Mouse (Mus musculus): ENCODE results near the gene Nup188. TPM values are rescaled to one million over a fixed set of nuclear protein-coding genes. Genes with fewer than 3 reads are reported as not detected.
A peak's percentile ranks its signal among the peaks of the same experiment; 100 is the strongest.

Gene Nup188
- polyA plus RNA-seq, 1 experiment from 2014 or later, result 34.3 TPM

DNA sequence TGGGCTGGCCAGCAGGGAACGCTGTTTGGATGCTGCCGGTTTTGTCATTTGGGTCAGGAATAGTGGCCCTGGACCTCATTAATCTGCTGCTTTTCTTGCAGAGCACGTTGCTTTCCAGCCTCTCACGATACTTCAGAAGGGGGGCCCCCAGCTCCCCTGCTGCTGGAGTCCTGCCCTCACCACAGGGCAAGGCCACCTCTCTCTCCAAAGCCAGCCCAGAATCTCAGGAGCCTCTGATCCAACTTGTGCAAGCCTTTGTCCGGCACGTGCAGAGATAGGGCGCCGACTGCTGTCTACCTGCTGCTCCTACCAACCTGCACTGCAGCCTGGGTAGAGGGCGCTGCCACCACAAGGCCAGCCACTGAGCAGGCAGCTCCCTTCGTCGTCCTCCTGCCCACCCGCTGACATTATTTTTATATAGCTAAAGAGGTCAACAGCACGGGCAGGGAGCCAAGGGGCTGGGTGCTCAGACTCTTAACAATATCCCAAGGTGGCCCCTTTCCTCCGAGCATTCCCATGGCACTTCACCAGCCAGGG, 57.5 kb downstream of the Nup188 start:
- H3K4me1 ChIP-seq, result no peaks in the 10 kb centered on the region
- no peak overlapping the region for H3K4me2 ChIP-seq (replicated peaks)
- 77% methylated on average over 14 of the region's 14 CpGs for WGBS
- no peak overlapping the region for H3K4me3 ChIP-seq
- H3K27ac ChIP-seq (replicated peaks), result no peak overlapping the region
- peaks cover 98% of the 10 kb centered on the region for H3K36me3 ChIP-seq
- no peaks in the 10 kb centered on the region for H3K9me3 ChIP-seq
- H3K9ac ChIP-seq (replicated peaks), result no peak overlapping the region; the same call in 1 of the 2 replicates
- H3K27me3 ChIP-seq, result no peaks in the 10 kb centered on the region
- no peak for ATAC-seq (ENCODE audit: low FRiP score, low read depth)

DNA sequence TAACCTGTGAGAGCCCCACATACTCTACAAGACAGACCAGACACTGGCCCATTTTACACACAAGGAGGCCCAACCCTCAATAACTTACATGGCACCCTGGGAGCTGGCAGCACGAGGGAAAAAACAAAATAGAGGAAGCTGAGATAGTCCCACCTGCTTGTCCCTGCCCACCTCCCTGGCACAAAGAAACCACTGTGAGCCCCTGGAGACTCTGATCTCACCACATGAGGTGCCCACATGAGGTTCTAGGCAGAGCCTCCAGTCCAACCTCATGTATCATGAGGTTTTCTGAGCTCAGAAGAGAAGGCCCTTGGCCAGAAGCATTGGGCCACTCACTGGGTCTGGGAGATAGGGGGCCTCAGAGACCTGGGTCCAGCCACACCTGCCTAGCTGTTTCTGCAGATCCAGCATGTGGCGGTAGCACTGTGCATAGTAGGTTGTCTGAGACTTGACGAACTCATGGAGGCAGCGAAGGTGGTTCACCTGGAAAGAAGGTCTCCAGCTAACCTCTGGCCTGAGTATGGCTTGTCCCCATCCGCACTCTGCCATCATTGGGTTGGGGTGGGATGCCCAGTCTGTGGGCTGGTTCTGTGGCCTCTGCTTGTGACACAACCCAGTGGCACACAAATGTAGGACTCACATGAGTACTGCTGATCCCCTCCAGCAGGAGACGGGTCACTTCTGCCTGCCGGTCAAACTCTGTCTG, 59.9 kb downstream of the Nup188 start:
- Histone ChIP-seq H3K4me2 (replicated peaks) (no peak overlapping the region), H3K9me3 (no peaks in the 10 kb centered on the region), H3K27me3 (no peaks in the 10 kb centered on the region), H3K9ac (replicated peaks) (no peak overlapping the region), H3K27ac (replicated peaks) (no peak overlapping the region; the same call in 1 of the 2 replicates), H3K4me3 (no peak overlapping the region), H3K4me1 (no peaks in the 10 kb centered on the region), H3K36me3 (peaks cover 97% of the 10 kb centered on the region)
- ATAC-seq (ENCODE audit: low FRiP score, low read depth), result no peak
- 89% methylated on average over 7 of the region's 7 CpGs for WGBS

DNA sequence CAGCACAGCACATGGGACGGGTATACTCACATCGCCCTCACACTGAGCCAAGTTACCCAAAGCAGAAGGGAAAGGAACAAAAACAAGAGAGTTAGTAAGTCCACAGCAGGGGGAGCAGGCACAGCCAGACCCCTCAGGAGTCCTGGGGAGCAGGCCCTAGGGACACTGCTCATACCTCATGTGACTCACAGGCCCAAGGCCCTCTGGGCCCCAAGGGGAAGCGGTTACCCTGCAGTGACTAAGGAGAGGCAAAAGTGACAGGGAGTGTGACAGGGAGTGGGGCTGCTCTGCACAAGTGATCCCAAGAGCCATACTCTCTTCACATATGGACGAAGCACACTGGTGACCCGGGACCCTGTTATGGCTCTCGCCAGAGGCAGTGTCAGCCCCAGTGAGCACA, 63.0 kb downstream of the Nup188 start:
- H3K27ac ChIP-seq (replicated peaks), result no peak overlapping the region
- H3K36me3 ChIP-seq, result peaks cover 85% of the 10 kb centered on the region
- H3K27me3 ChIP-seq, result no peaks in the 10 kb centered on the region
- no peak overlapping the region for H3K4me2 ChIP-seq (replicated peaks)
- ATAC-seq (ENCODE audit: low FRiP score, low read depth), result no peak
- no peak overlapping the region for H3K4me3 ChIP-seq
- H3K4me1 ChIP-seq, result no peaks in the 10 kb centered on the region
- no peak overlapping the region for H3K9ac ChIP-seq (replicated peaks)
- WGBS, result 85% methylated on average over 6 of the region's 6 CpGs
- H3K9me3 ChIP-seq, result no peaks in the 10 kb centered on the region

- 80% methylated on average over 2 of the region's 2 CpGs for WGBS
- H3K4me1 ChIP-seq, result no peaks in the 10 kb centered on the region
- no peaks in the 10 kb centered on the region for H3K27me3 ChIP-seq
- H3K36me3 ChIP-seq, result peaks cover 75% of the 10 kb centered on the region
- no peaks in the 10 kb centered on the region for H3K9me3 ChIP-seq
- no peak for ATAC-seq (ENCODE audit: low FRiP score, low read depth)
- no peak overlapping the region for H3K27ac ChIP-seq (replicated peaks)
- H3K4me3 ChIP-seq, result no peak overlapping the region
- no peak overlapping the region for H3K4me2 ChIP-seq (replicated peaks)
- no peak overlapping the region for H3K9ac ChIP-seq (replicated peaks)
Measured at GRCm38 (mm10) chr2:30351149-30351548, 65.0 kb downstream of the Nup188 start.

GRCm38 (mm10) chr2:30355861-30356260, 69.7 kb downstream of the Nup188 start:
- no peaks in the 10 kb centered on the region for H3K27me3 ChIP-seq
- peaks cover 16% of the 10 kb centered on the region for H3K4me1 ChIP-seq
- H3K9me3 ChIP-seq, result no peaks in the 10 kb centered on the region
- H3K27ac ChIP-seq (replicated peaks), result no peak overlapping the region
- no peak overlapping the region for H3K4me3 ChIP-seq
- H3K4me2 ChIP-seq (replicated peaks), result no peak overlapping the region
- ATAC-seq (ENCODE audit: low FRiP score, low read depth), result no peak
- no peak overlapping the region for H3K9ac ChIP-seq (replicated peaks)
- 69% methylated on average over 4 of the region's 4 CpGs for WGBS
- peaks cover 31% of the 10 kb centered on the region for H3K36me3 ChIP-seq

DNA sequence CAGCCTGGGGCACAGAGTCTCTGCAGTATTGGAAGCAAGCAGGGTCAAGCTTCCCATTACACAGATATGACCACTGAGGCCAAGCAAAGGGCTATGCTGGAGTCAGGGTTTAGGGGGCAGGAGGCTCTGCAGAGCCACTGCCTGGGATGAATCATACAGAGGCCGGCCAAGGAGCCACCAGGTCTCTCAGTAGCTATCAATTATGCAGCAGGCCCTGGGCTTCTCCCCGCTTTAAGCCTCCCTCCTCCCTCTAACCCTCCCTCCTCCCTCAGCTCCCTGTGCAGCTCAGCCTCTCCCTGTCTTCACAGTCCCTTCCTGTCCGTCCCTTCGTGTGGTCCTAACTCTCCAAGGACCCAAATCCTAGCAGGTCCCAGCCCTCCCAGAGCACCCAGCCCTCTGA, 70.1 kb downstream of the Nup188 start:
- H3K4me3 ChIP-seq, result no peak overlapping the region
- no peak overlapping the region for H3K27ac ChIP-seq (replicated peaks)
- H3K4me2 ChIP-seq (replicated peaks), result no peak overlapping the region
- no peak overlapping the region for H3K9ac ChIP-seq (replicated peaks)
- H3K27me3 ChIP-seq, result no peaks in the 10 kb centered on the region
- WGBS, result 59% methylated on average over 4 of the region's 4 CpGs
- ATAC-seq (ENCODE audit: low FRiP score, low read depth), result no peak
- peaks cover 16% of the 10 kb centered on the region for H3K4me1 ChIP-seq
- peaks cover 29% of the 10 kb centered on the region for H3K36me3 ChIP-seq
- no peaks in the 10 kb centered on the region for H3K9me3 ChIP-seq

DNA sequence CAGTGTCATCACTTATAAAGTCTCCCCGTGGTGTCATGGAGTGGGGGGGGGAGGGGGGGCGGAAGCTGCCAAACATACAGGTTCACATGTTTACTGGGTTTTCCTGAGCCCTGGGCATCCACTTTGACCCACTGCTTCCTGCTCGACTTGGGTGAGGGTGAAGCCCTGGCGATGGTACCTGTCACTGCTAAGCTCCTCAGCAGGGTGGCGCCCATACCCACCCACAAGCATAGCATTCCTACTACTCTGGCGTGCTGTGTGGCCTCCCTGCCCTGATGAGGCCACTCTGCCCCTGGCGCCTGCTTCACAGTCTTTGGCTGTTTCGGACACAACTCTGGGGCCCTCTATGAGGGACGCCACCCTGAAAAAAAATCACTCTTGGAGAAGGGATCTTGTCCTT, 70.7 kb downstream of the Nup188 start:
- H3K27me3 ChIP-seq, result no peaks in the 10 kb centered on the region
- no peaks in the 10 kb centered on the region for H3K9me3 ChIP-seq
- no peak overlapping the region for H3K27ac ChIP-seq (replicated peaks)
- 69% methylated on average over 9 of the region's 9 CpGs for WGBS
- H3K9ac ChIP-seq (replicated peaks), result peak overlapping the region; percentile 80; the same call in 1 of the 2 replicates
- H3K4me3 ChIP-seq, result no peak overlapping the region
- ATAC-seq (ENCODE audit: low FRiP score, low read depth), result no peak
- peaks cover 29% of the 10 kb centered on the region for H3K36me3 ChIP-seq
- H3K4me1 ChIP-seq, result peaks cover 16% of the 10 kb centered on the region
- 0 out of 2 replicates have a peak overlapping the region, but pooled peaks have one; percentile 3 for H3K4me2 ChIP-seq (replicated peaks)

- WGBS, result 63% methylated on average over 8 of the region's 8 CpGs
- H3K4me3 ChIP-seq, result peak overlapping the region; percentile 60
- H3K27ac ChIP-seq (replicated peaks), result peak overlapping the region; percentile 30; the same call in 1 of the 2 replicates
- ATAC-seq (ENCODE audit: low FRiP score, low read depth), result no peak
- H3K27me3 ChIP-seq, result no peaks in the 10 kb centered on the region
- peak overlapping the region; percentile 93 for H3K4me2 ChIP-seq (replicated peaks)
- H3K36me3 ChIP-seq, result peaks cover 23% of the 10 kb centered on the region
- H3K9ac ChIP-seq (replicated peaks), result peak overlapping the region; percentile 80
- H3K9me3 ChIP-seq, result no peaks in the 10 kb centered on the region
- peaks cover 16% of the 10 kb centered on the region for H3K4me1 ChIP-seq
Measured at GRCm38 (mm10) chr2:30357552-30358510, 71.6 kb downstream of the Nup188 start.

GRCm38 (mm10) chr2:30358533-30359531, 72.6 kb downstream of the Nup188 start, which contains the start of gene Sh3glb2:
TSS of gene Sh3glb2 (minus strand) at chr2:30359337.
- peak within 1 kb of the TSS; percentile 93 for H3K4me2 ChIP-seq (replicated peaks)
- H3K9me3 ChIP-seq, result no peaks in the 10 kb centered on the region
- ATAC-seq (ENCODE audit: low FRiP score, low read depth), result peak; percentile 77
- peaks cover 16% of the 10 kb centered on the region for H3K4me1 ChIP-seq
- WGBS, result 3% methylated on average over 56 of the region's 73 CpGs
- peaks cover 13% of the 10 kb centered on the region for H3K36me3 ChIP-seq
- peak within 1 kb of the TSS; percentile 60 for H3K4me3 ChIP-seq
- no peaks in the 10 kb centered on the region for H3K27me3 ChIP-seq
- H3K9ac ChIP-seq (replicated peaks), result peak within 1 kb of the TSS; percentile 80
- H3K27ac ChIP-seq (replicated peaks), result 0 out of 2 replicates have a peak within 1 kb of the TSS, but pooled peaks have one; percentile 54

DNA sequence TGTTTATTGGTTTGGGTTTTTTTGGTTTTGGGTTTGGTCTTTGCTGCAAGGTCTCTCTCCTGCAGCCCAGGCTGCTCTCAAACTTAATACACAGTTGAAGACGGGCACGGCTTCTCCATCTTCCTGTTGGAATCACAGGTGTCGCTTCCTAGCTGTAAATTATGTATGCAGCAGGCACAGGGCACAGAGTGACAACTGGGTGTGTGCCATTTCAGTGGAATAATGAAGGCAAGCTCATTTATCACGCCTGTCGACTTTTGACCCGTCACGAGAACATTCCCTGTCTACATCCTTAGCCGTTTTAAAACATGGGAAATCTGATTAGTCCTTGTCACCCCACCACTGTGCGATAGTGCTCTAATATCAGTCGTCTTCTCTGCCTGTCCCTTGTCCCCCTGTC, 74.4 kb downstream of the Nup188 start:
- Histone ChIP-seq H3K27me3 (no peaks in the 10 kb centered on the region), H3K4me1 (peaks cover 28% of the 10 kb centered on the region), H3K9ac (replicated peaks) (no peak overlapping the region; the same call in 1 of the 2 replicates), H3K27ac (replicated peaks) (no peak overlapping the region), H3K4me2 (replicated peaks) (no peak overlapping the region), H3K9me3 (no peaks in the 10 kb centered on the region), H3K4me3 (no peak overlapping the region), H3K36me3 (no peaks in the 10 kb centered on the region)
- ATAC-seq (ENCODE audit: low FRiP score, low read depth), result no peak
- 75% methylated on average over 10 of the region's 10 CpGs for WGBS

DNA sequence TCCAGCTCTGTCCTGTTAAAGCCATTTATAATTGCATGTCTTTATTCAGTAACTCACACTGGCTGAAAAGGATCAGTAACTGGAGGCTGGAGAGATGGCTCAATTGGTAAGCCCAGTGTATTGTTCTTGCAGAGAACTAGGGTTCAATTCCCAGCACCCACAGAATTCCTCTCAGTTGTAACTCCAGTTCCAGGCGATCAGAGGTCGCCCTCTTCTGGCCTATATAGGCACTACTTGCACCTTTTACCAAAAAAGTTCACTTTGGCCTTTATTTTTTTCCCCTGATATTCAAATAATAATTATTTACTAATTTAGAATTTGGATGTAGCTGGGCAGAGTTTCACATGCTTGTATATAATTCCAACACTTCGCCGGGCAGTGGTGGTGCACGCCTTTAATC, 76.7 kb downstream of the Nup188 start:
- no peak for ATAC-seq (ENCODE audit: low FRiP score, low read depth)
- 75% methylated on average over 5 of the region's 5 CpGs for WGBS
- peaks cover 24% of the 10 kb centered on the region for H3K4me1 ChIP-seq

More for the DNA sequence above, 76.7 kb downstream of the Nup188 start:
- peaks cover 8% of the 10 kb centered on the region for H3K36me3 ChIP-seq
- H3K9ac ChIP-seq (replicated peaks), result no peak overlapping the region
- no peak overlapping the region for H3K4me3 ChIP-seq
- H3K27me3 ChIP-seq, result no peaks in the 10 kb centered on the region
- H3K4me2 ChIP-seq (replicated peaks), result no peak overlapping the region
- no peaks in the 10 kb centered on the region for H3K9me3 ChIP-seq
- no peak overlapping the region for H3K27ac ChIP-seq (replicated peaks)

All from midbrain, embryonic 12.5 days (tissue).